Mouse (Mus musculus) ES-Bruce4 (cell line): ENCODE results near the gene Aanat.
A peak's percentile ranks its signal among the peaks of the same experiment; 100 is the strongest.

Source experiments
- CTCF ChIP-seq: IDR thresholded peaks from one replicate; pipeline ENCODE4 v1.8.1; 2011; ENCODE audit warnings: low read depth, low read length
- EP300 ChIP-seq: IDR thresholded peaks from 2 replicates; pipeline ENCODE4 v1.6.1; 2011; ENCODE audit warnings: low read depth, low read length; ENCODE audit not compliant: insufficient read depth
- POLR2A ChIP-seq: IDR thresholded peaks from one replicate; pipeline ENCODE4 v1.8.1; 2011; ENCODE audit warnings: low read length; ENCODE audit not compliant: insufficient read depth

GRCm38 (mm10) chr11:116603339-116603738 lies 17.1 kb downstream of the Aanat start:
- TF ChIP-seq POLR2A (no peak), CTCF (peak; percentile 75), EP300 (no peak)
